Mouse (Mus musculus): ENCODE measurements around the gene Tmem263.

Tmem263 gene

DNA sequence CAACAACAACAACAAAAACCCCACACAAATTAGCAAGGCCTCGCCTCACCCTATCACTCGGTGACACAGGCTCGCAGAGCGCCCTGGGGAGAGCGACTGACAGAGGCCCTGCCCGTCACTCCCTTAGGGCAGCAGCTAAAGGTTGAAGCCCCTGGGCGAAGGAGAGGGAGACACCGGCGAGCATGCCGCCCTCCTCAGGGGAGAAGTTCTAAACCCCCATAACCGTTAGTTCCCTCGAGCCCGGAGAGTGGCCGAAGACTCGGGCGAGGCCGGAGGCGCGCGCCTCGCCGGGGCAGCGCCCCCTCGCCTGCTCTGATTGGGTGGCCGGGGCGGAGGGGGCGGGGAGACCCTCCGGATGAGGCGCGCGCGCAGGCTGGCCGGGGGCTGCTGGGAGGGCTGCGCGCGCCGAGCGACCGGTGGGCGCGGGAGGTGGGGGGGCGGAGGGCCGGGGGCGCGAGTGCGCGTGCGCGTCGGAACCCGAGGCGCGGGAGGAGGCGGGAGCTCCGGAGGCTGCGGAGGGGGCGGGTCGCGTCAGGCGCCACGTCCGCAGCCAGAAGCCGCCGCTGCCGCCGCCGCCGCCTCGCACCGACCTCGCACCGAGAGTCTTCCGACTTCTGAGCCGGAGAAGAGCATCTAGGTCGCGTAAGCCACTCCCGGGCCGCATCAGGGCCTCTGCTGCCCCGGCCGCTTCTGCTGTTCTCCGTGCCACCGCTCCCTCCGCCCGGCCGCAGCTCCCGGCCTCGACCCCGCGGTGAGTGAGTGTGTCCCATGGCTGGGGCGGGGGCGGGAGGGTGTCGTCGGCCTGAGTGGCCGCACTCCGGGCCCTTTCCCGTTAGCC, at the start of gene Tmem263, which contains the start of gene Fhl4:
Gene Tmem263, plus strand, starts transcription at position 381 of the 838 bp plus-strand sequence.
Gene Fhl4, minus strand, starts transcription at position 249 of the 838 bp plus-strand sequence.
- DNase-seq: peak; percentile 72

DNA sequence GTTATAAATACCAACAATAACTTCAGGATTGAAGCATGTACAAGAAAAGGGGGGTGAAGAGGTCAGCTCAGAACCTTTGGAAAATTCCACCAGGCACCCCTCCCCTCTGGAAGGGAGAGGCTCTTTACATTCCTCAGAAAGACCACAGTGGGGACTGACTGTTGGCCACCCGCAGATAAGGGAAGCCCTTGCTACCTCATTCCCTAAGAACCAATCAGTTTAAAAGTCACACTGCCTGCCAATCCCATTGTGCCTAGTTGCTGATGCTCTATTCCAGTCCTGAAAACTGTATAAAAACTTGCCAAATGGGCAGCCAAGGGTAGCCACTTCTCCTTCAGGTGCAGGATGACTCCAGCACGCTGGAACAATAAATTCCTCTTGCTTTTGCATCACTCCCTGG, 47.6 kb upstream of the Tmem263 start:
- DNase-seq: no peak

DNA sequence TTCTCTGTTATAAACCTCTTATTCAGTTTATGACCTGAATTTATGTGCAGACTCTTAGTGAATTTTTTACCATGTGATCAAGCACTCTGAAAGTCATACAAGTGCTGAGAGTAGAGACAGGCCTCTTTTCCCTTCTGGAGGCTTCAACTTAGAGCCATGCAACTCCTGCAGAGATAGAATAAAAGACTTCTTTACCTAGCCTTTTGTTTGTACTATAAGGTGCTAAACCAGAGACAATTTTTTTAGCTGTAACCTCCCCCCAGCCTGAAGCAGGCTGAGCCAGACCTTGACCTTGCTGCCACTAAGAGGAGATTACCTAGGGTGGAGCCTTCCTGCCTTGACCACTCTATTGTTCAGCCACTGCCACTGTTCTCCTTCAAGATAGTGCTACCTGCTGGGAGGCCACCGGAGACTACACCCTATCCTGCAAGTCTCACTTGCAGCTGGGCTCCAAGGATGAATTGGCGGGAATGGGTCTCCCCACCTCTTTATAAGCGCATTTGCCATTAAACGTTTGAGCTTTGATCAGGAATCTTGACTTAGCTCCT, 30.7 kb upstream of the Tmem263 start:
- no peak for DNase-seq

DNA sequence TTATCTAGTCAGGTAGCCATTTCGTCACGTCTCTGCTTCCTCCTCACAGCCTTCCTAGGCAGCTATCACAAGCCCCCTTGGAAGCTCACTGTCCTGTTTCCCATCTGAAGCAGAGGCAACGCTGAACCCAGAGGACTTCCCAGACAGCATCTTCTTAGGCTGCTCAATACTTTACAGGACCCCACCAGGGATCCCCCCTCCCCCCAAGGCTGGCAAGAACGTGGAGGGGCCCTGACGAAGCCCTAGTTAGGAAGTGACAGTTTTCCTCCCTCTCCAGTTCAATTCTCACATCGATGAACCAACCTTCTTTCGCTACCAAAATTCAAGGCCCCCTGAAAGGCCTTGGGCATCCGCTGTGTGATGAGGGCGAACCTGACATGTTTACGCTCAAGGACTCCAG, 586 bp upstream of the Tmem263 start:
- DNase-seq: no peak

DNA sequence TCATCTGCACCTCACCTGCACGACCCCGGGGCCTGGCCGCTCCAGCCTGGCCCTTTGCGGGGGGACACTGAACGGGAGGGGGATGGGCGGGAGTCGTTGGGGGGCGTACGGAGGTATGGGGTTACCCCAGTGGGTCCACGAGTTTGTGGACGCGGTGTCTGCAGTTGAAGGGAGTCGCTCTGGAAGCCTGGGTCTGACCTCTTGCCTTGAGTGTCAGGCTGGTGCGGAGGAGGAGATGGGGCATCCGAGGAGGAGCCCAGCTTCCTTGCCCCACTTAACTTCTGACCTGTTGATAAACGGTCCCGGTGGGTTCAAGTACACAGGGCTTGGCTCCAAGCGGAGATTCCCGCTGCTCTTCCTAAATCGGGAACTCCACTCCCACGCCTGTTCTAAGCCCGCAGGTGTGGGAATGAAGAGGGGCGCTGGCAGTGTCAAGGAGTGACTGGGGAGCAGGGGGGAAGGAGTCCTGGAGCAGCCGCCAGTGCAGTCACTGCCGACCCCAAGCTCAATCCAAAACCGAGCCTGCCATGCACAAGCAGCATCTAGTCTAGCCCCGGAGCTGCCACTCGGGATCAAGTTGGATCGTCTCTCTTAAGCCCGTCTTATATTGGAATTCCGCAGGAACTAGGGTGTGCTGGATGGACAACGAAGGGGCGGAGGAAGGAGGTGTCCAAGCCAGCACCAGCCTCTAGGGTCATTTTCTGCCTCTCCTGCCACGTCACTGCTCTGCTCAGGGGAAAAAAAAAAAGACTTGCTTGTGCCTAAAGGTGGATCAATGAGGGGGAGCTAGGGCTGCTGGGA, 858 bp downstream of the Tmem263 start:
- peak; percentile 23 for DNase-seq

DNA sequence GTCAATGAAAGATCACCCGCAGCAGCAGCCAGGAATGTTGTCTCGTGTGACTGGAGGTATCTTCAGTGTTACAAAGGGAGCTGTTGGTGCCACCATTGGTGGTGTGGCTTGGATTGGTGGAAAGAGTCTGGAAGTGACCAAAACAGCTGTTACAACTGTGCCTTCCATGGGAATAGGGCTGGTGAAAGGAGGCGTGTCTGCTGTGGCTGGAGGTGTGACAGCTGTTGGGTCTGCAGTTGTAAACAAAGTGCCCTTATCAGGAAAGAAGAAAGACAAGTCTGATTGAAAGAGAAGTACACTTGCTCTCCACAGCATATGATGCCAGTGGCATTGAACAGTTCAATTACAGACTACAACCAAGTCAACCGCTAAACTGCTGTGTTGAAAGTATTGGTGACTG, 12.0 kb downstream of the Tmem263 start:
- DNase-seq: no peak

DNA sequence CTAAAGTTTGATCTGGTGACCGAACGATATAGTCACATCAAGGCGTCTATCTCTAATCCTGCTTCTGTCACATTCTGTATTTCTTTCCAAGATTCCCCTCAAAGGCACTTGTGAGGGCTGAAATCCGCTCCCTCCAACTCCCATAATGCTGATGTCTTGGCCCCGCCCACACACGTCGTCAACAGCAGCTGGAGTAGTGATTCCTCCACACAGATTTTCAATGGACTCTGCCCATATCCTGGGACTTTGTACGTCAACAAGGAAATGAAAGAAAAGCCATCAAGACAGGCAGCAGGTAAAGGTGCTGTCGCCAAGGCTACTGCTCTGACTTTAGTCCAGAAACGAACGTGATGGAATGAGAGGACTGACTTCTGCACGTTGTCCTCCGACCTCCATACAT, 22.8 kb downstream of the Tmem263 start:
- no peak for DNase-seq

DNA sequence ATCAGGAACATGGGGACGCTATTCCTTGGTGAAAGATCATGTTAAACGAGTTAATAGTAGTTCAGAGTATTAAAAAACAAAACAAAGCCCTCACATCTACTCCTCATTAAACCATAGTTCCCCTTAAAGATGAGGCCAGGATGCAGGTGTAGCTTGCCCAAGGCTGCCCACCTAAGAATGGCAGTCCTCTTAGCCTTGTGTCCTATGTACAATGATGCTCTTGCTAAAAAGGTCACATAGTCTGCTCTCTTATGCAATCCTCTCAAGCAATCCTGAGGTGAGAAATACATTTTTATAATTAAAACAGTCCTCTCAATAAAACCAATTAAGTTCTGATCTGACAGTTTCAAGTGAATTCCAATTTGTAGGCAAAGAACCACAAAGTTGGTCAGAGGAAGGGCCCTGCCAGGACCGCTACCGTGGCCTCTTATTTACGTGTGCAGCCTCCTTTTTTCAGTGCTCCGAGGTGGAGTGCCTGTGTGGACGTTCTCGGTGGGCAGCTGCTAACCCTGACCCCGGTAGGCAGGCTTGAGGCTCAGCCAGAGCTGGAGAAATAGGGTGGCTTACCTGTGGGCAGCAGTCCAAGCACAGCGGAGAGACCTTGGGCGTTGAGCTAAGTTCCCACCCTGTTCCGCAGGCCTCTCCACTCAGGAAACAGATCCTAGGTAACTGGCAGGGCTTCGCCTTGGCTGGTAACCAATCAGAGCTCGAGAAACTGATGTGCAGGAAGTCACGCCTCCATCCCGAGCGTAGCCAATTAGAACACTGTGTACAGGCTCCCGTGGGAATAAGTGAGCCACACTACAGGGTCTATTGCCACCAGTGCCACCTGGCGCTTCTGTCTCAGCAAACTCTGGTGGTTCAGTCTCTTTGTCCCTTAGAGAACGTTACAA, 25.2 kb downstream of the Tmem263 start, which contains the start of gene Mterf2:
Gene Mterf2, minus strand, starts transcription at position 633 of the 893 bp plus-strand sequence.
- DNase-seq: peak; percentile 92

DNA sequence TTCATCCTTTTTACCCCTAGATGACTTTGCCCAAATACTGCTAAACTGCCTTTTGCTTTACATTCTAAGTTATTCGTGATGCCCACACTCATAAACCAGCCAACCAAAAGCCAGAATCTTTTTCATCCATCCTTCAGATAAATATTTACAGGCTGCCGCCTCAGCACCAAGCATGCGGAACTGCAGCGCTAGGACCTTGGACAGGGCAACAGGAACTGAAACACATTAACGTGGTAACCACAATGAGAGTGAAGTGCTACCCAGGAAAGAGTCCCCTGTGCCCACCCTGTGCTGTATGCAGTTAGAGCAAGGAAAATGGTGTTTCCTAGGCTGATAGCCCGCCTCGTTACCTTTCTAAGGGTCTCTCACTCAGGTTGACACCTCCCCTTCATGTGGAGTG, 26.0 kb downstream of the Tmem263 start:
- DNase-seq: peak; percentile 43

DNA sequence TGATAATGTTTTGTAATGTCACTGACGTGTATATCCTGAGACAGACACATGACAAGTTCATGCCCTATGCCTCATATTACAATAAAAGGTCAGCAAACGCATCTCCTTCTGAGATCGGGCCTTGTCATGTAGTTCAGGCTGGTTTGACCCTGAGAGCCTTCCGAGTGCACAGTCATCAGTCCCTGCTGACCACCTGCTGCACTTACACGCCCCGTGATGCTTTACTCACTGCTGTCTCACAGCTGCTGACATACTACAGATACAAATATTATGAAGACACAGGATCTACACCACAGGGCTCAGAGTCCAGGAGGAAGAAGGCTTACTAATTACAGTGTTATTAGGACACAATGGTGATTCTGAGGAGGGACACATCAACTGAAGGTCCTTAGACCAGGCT, 34.1 kb downstream of the Tmem263 start:
- DNase-seq: no peak

DNA sequence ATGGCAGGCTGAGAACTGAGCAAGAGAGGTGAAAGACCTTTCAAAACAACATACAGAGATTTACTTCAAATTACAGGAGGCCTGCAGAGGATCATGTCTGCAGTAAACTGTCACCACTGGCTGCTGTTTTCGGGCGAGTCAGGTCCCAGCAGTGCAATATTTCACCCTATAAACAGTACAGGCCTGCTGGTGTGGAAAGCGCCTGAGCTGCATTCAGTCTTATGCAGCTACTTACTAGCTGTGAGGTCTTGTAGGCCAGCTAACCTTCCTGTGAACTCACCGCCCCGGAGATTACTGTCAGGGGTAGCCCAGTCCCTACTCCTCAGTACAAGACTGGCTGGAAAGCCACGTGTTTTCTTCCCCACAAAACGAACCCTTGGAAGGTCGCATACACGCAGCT, 39.0 kb downstream of the Tmem263 start:
- DNase-seq: no peak

DNA sequence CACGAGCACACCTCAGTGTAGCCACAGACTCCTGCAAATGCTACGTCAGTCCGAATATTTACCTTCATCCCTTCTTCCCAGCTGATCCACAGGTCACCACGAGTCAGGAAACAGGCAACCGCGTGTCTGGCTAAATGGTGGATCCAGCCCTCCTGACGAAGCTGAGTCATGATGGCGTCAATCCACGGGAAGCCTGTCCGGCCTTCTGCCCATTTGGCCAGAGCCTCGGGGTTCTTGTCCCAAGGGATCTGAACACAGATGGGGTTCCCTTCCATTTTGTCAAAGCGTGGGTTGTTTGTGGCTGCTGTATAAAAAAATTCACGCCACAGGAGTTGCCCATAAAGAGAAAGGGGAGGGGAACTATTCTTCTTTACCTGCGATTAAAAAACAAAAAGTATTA, 43.9 kb downstream of the Tmem263 start:
- DNase-seq: no peak

DNA sequence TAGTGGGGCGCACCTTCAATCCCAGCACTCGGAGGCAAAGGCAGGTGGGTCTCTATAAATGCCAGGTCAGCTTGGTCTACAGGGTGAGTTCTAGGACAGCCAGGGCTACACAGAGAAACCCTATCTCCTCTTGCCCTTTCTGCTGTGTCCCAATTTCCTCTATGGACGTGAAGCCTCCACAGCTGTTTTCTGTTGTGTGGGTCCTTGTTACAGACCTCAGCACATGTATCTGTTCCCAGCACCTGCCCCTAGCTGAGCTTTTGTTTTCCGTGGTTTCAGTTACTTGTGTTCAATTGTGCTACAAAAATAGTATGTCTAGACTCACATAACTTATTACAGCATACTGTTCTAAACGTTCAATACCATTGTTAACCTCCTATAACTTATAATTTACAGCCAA, 46.8 kb downstream of the Tmem263 start:
- no peak for DNase-seq

DNA sequence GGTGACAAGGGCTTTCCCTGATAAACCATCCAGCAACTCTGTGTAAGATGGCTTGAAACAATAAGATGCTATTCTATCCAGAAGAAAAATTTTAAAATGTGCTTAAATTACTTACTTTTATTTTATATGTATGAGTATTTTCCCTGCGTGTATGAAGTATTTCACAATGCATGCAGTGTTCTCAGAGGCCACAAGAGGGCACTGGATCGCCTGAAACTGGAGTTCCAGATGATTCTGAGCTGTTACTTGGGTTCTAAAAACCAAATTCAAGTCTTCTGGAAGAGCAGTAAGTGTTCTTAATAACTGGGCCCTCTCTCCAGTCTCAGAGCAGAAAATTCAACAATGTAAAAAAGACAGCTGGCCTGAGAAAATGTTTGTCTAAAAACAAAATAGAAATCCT, 51.8 kb downstream of the Tmem263 start:
- peak; percentile 70 for DNase-seq

DNA sequence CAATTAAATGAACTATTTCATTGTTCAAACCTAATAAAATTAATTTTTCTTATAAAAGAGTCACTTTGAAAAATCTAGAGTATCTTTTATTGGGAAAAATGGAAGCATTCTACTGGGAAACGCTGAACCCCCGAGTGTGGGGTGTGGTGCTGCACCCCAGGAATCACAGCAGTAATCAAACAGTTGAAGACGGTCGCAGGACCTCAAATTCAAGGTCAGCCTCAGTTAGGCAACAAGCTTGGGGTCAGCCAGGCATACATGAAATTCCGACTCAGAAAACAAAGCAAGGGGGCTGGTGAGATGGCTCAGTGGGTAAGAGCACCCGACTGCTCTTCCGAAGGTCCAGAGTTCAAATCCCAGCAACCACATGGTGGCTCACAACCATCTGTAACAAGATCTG, 55.0 kb downstream of the Tmem263 start:
- DNase-seq: no peak

DNA sequence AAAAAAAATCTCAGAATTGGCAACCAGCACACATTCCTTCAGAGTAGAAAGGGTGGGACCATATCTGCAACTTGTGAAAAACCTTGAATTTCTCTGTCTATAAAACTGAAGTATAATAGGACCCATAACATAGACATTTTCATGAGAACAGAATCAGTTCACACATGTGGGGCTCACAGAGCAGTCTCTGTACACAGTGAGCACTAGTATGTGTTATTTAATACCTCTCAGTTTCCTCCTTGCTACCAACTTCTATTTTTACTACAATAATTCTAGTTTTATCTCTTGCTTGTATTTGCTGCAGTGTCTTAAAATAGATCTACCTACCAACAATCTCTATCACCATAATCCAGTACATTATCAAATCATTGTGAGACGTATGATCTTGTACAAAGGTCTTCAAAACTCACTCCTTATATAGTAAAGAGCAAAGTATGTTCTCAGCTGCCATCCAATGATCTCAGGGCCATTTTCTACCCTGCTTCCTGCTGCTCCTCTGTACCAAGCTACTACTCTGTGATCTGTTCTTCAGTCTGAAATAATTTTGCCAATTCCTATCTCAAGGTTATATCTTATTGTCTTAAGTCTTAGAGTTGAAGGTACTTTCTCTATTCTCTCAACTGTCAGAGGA, 57.7 kb downstream of the Tmem263 start:
- no peak for DNase-seq

DNA sequence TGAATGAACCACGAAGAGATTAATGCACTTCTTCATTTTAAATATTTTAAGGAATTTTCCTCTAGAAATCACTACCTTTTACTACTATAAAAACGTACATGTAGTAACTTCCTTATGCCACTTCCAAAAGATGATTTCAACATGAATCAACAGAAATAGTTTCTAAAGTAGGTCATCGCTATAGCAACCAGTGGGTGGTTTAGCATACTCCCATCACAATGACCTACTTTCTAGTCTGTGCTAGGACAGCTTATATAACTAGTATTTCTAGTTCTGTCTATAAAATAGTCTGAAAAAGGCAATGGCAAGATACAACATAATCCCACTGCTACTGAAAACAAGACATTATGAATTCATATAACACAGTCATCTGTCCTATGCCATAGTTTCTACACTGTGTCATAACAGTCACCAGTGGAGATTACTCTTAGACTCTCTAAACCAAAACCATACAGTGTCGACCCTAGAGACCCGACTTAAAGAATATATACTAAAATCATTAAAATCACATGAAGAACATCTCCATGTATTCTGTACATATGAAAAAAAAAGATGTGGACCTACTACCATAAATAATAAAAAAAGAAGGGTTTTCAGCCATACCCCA, 59.4 kb downstream of the Tmem263 start:
- no peak for DNase-seq

DNA sequence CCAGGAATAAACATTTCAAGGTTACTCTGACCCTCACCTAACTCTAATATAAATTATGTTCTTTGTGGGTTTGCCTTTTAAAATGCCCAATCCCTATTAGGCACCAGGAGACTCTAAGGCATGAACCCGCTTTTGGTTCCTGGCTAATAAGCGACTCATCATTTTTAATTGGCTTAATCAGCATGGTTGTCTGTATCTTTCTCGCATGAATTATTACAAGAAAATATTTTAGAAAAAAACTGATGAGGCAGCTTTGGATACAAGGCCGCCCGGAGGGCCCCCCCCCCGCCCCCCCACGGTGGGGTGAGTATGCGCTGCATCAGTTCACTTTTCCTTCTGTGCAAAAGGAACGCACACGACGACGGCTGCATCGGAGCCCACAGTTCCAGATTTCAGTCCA, 62.4 kb downstream of the Tmem263 start:
- DNase-seq: no peak

DNA sequence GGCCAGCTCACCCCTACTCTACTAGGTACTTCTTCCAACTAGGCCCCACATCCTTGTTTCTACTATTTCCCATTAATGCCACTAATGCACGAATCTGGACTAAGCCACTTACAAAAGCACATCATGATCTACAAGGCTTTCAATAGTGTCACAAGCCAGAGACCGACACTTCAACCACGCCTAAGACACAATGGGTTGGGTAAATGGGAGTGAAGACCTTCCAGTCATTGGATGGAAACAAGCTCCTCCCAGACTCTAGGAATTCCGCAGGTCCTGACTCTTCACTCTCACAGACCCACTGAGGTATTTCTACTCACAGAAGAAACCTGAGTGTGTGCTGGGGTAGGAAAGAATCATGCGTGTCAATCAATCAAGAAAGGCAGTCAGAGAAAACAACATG, 62.9 kb downstream of the Tmem263 start:
- no peak for DNase-seq
